Mouse (Mus musculus): ENCODE data around the gene Lefty2. TPM values are rescaled to one million over a fixed set of nuclear protein-coding genes. Genes with fewer than 3 reads are reported as not detected.

Gene Lefty2
- polyA plus RNA-seq, 1 experiment from 2014 or later: 0.16 TPM

- WGBS: 73% methylated on average over 2 of the region's 2 CpGs
- Histone ChIP-seq H3K27ac (ENCODE audit: low read length) (no peak overlapping the region), H3K9ac (replicated peaks; ENCODE audit: low read depth) (no peak overlapping the region), H3K4me3 (ENCODE audit: low read depth, low read length) (no peak overlapping the region), H3K9me3 (ENCODE audit: low read length) (no peaks in the 10 kb centered on the region), H3K4me2 (replicated peaks; ENCODE audit: low read depth, low read length) (no peak overlapping the region), H3K27me3 (replicated peaks; ENCODE audit: insufficient read depth, low read length) (no peaks in the 10 kb centered on the region), H3K36me3 (ENCODE audit: insufficient read depth, low read length) (no peaks in the 10 kb centered on the region), H3K4me1 (ENCODE audit: insufficient read depth, low read depth, low read length) (no peaks in the 10 kb centered on the region)
- no peak for DNase-seq (ENCODE audit: low spot score)
- no peak for ATAC-seq
- TF ChIP-seq EP300 (IDR thresholded peaks at IDR 0.05): no peak
- no peak for TF ChIP-seq CTCF (IDR thresholded peaks at IDR 0.05)
These were observed 18.3 kb upstream of the Lefty2 start for GRCm38 (mm10) chr1:180874615-180875014.

- DNase-seq (ENCODE audit: low spot score) (no peak), ATAC-seq (no peak)
- Histone ChIP-seq H3K4me2 (replicated peaks; ENCODE audit: low read depth, low read length) (no peak overlapping the region), H3K27me3 (replicated peaks; ENCODE audit: insufficient read depth, low read length) (no peaks in the 10 kb centered on the region), H3K9me3 (ENCODE audit: low read length) (no peaks in the 10 kb centered on the region), H3K4me1 (ENCODE audit: insufficient read depth, low read depth, low read length) (no peaks in the 10 kb centered on the region), H3K36me3 (ENCODE audit: insufficient read depth, low read length) (no peaks in the 10 kb centered on the region), H3K27ac (ENCODE audit: low read length) (no peak overlapping the region), H3K9ac (replicated peaks; ENCODE audit: low read depth) (no peak overlapping the region), H3K4me3 (ENCODE audit: low read depth, low read length) (no peak overlapping the region)
- 85% methylated on average over 9 of the region's 9 CpGs for WGBS
- TF ChIP-seq EP300 (IDR thresholded peaks at IDR 0.05) (no peak), CTCF (IDR thresholded peaks at IDR 0.05) (no peak)
These were observed 17.8 kb upstream of the Lefty2 start for GRCm38 (mm10) chr1:180875126-180875525.

GRCm38 (mm10) chr1:180877466-180877865 is 15.4 kb upstream of the Lefty2 start:
- H3K4me1 ChIP-seq (ENCODE audit: insufficient read depth, low read depth, low read length): no peaks in the 10 kb centered on the region
- no peaks in the 10 kb centered on the region for H3K9me3 ChIP-seq (ENCODE audit: low read length)
- no peak for TF ChIP-seq CTCF (IDR thresholded peaks at IDR 0.05)
- TF ChIP-seq EP300 (IDR thresholded peaks at IDR 0.05): no peak
- DNase-seq (ENCODE audit: low spot score) (no peak), ATAC-seq (no peak)
- H3K27ac ChIP-seq (ENCODE audit: low read length): no peak overlapping the region
- H3K4me2 ChIP-seq (replicated peaks; ENCODE audit: low read depth, low read length): no peak overlapping the region
- no peak overlapping the region for H3K9ac ChIP-seq (replicated peaks; ENCODE audit: low read depth)
- H3K4me3 ChIP-seq (ENCODE audit: low read depth, low read length): no peak overlapping the region
- H3K27me3 ChIP-seq (replicated peaks; ENCODE audit: insufficient read depth, low read length): no peaks in the 10 kb centered on the region
- 72% methylated on average over 4 of the region's 4 CpGs for WGBS
- H3K36me3 ChIP-seq (ENCODE audit: insufficient read depth, low read length): no peaks in the 10 kb centered on the region

GRCm38 (mm10) chr1:180881768-180882167 is 11.1 kb upstream of the Lefty2 start:
- Histone ChIP-seq H3K4me3 (ENCODE audit: low read depth, low read length) (no peak overlapping the region), H3K27me3 (replicated peaks; ENCODE audit: insufficient read depth, low read length) (no peaks in the 10 kb centered on the region), H3K9me3 (ENCODE audit: low read length) (no peaks in the 10 kb centered on the region), H3K4me2 (replicated peaks; ENCODE audit: low read depth, low read length) (no peak overlapping the region), H3K36me3 (ENCODE audit: insufficient read depth, low read length) (no peaks in the 10 kb centered on the region), H3K27ac (ENCODE audit: low read length) (no peak overlapping the region), H3K4me1 (ENCODE audit: insufficient read depth, low read depth, low read length) (no peaks in the 10 kb centered on the region), H3K9ac (replicated peaks; ENCODE audit: low read depth) (no peak overlapping the region)
- TF ChIP-seq CTCF (IDR thresholded peaks at IDR 0.05): no peak
- TF ChIP-seq EP300 (IDR thresholded peaks at IDR 0.05): no peak
- WGBS: 54% methylated on average over 3 of the region's 3 CpGs
- DNase-seq (ENCODE audit: low spot score) (no peak), ATAC-seq (no peak)

- 25% methylated on average over 7 of the region's 7 CpGs for WGBS
- Histone ChIP-seq H3K9me3 (ENCODE audit: low read length) (no peaks in the 10 kb centered on the region), H3K27me3 (replicated peaks; ENCODE audit: insufficient read depth, low read length) (no peaks in the 10 kb centered on the region), H3K27ac (ENCODE audit: low read length) (no peak overlapping the region), H3K4me3 (ENCODE audit: low read depth, low read length) (no peak overlapping the region), H3K4me1 (ENCODE audit: insufficient read depth, low read depth, low read length) (no peaks in the 10 kb centered on the region), H3K9ac (replicated peaks; ENCODE audit: low read depth) (no peak overlapping the region), H3K36me3 (ENCODE audit: insufficient read depth, low read length) (no peaks in the 10 kb centered on the region), H3K4me2 (replicated peaks; ENCODE audit: low read depth, low read length) (no peak overlapping the region)
- DNase-seq (ENCODE audit: low spot score) (no peak), ATAC-seq (no peak)
- TF ChIP-seq EP300 (IDR thresholded peaks at IDR 0.05): no peak
- TF ChIP-seq CTCF (IDR thresholded peaks at IDR 0.05): no peak
These were observed 9.2 kb upstream of the Lefty2 start for GRCm38 (mm10) chr1:180883731-180884130.

- no peak overlapping the region for H3K4me2 ChIP-seq (replicated peaks; ENCODE audit: low read depth, low read length)
- WGBS: 68% methylated on average over 9 of the region's 9 CpGs
These were observed 8.4 kb upstream of the Lefty2 start for GRCm38 (mm10) chr1:180884484-180884883.

GRCm38 (mm10) chr1:180888556-180889042 is 4.3 kb upstream of the Lefty2 start:
- ATAC-seq (peak; percentile 92), DNase-seq (ENCODE audit: low spot score) (peak; percentile 95)
- no peaks in the 10 kb centered on the region for H3K36me3 ChIP-seq (ENCODE audit: insufficient read depth, low read length)
- no peaks in the 10 kb centered on the region for H3K9me3 ChIP-seq (ENCODE audit: low read length)
- 0 out of 2 replicates have a peak overlapping the region, but pooled peaks have one; percentile 14 for H3K4me3 ChIP-seq (ENCODE audit: low read depth, low read length)
- TF ChIP-seq CTCF (IDR thresholded peaks at IDR 0.05) (no peak; the same call in 1 of the 2 replicates), EP300 (IDR thresholded peaks at IDR 0.05) (peak; percentile 77)
- peak overlapping the region; percentile 69 for H3K27ac ChIP-seq (ENCODE audit: low read length)
- no peak overlapping the region for H3K9ac ChIP-seq (replicated peaks; ENCODE audit: low read depth)
- 0% methylated on average over 12 of the region's 13 CpGs for WGBS
- H3K4me1 ChIP-seq (ENCODE audit: insufficient read depth, low read depth, low read length): peaks cover 5% of the 10 kb centered on the region; the same call in 1 of the 2 replicates
- H3K4me2 ChIP-seq (replicated peaks; ENCODE audit: low read depth, low read length): peak overlapping the region; percentile 51
- H3K27me3 ChIP-seq (replicated peaks; ENCODE audit: insufficient read depth, low read length): peaks cover 6% of the 10 kb centered on the region; the same call in 1 of the 2 replicates

More at GRCm38 (mm10) chr1:180884484-180884883, 8.4 kb upstream of the Lefty2 start:
- H3K27me3 ChIP-seq (replicated peaks; ENCODE audit: insufficient read depth, low read length): no peaks in the 10 kb centered on the region
- H3K4me1 ChIP-seq (ENCODE audit: insufficient read depth, low read depth, low read length): peaks cover 5% of the 10 kb centered on the region; the same call in 1 of the 2 replicates
- ATAC-seq (no peak), DNase-seq (ENCODE audit: low spot score) (no peak)
- no peak overlapping the region for H3K27ac ChIP-seq (ENCODE audit: low read length)
- TF ChIP-seq CTCF (IDR thresholded peaks at IDR 0.05) (no peak), EP300 (IDR thresholded peaks at IDR 0.05) (no peak)
- H3K4me3 ChIP-seq (ENCODE audit: low read depth, low read length): no peak overlapping the region
- no peaks in the 10 kb centered on the region for H3K9me3 ChIP-seq (ENCODE audit: low read length)
- no peak overlapping the region for H3K9ac ChIP-seq (replicated peaks; ENCODE audit: low read depth)
- H3K36me3 ChIP-seq (ENCODE audit: insufficient read depth, low read length): no peaks in the 10 kb centered on the region
